Mouse (Mus musculus): ENCODE data around the gene Olfr1350. TPM values are rescaled to one million over a fixed set of nuclear protein-coding genes. Genes with fewer than 3 reads are reported as not detected.
"Not testable (repeated sequence)": the region's sequence is repeated elsewhere in the genome, so short reads cannot be mapped to it uniquely, and the experiment has no call there.

Gene Olfr1350
- not detected in 2 replicates for polyA plus RNA-seq (2016; fragmentation: Nextera tagmentation; extraction: Ambion mirVana)

GRCm38 (mm10) chr7:6564541-6564940, at the start of gene Olfr1350:
Olfr1350 (plus strand) TSS chr7:6564841.
- H3K4me3 ChIP-seq: no peak within 1 kb of the TSS
- no peak within 1 kb of the TSS for H3K27ac ChIP-seq
- DNase-seq (ENCODE audit: low spot score): no peak
- no peaks in the 10 kb centered on the region for H3K4me1 ChIP-seq
- no peaks in the 10 kb centered on the region for H3K27me3 ChIP-seq (ENCODE audit: insufficient read depth, poor library complexity, severe bottlenecking)
- peaks cover 13% of the 10 kb centered on the region; the same call in 1 of the 2 replicates for H3K9me3 ChIP-seq
- H3K36me3 ChIP-seq: no peaks in the 10 kb centered on the region

GRCm38 (mm10) chr7:6521666-6522065, 43.0 kb upstream of the Olfr1350 start:
- Histone ChIP-seq H3K4me3 (no peak overlapping the region), H3K36me3 (no peaks in the 10 kb centered on the region), H3K27ac (no peak overlapping the region), H3K27me3 (ENCODE audit: insufficient read depth, poor library complexity, severe bottlenecking) (no peaks in the 10 kb centered on the region), H3K4me1 (no peaks in the 10 kb centered on the region), H3K9me3 (peaks cover 15% of the 10 kb centered on the region)
- 30% methylated on average over 1 of the region's 1 CpGs for WGBS
- DNase-seq (ENCODE audit: low spot score): no peak

- WGBS: 75% methylated on average over 5 of the region's 5 CpGs
- Histone ChIP-seq H3K4me1 (no peaks in the 10 kb centered on the region), H3K27me3 (ENCODE audit: insufficient read depth, poor library complexity, severe bottlenecking) (no peaks in the 10 kb centered on the region), H3K4me3 (no peak within 1 kb of the TSS), H3K9me3 (peaks cover 13% of the 10 kb centered on the region; the same call in 1 of the 2 replicates), H3K36me3 (no peaks in the 10 kb centered on the region), H3K27ac (no peak within 1 kb of the TSS)
- DNase-seq (ENCODE audit: low spot score): no peak
Measured at GRCm38 (mm10) chr7:6522850-6523249, 41.8 kb upstream of the Olfr1350 start, which contains the start of gene Olfr1349. Olfr1349 (minus strand) TSS chr7:6522950.

GRCm38 (mm10) chr7:6525001-6525400, 39.6 kb upstream of the Olfr1350 start:
- H3K9me3 ChIP-seq: peaks cover 13% of the 10 kb centered on the region; the same call in 1 of the 2 replicates

GRCm38 (mm10) chr7:6526141-6526540, 38.5 kb upstream of the Olfr1350 start:
- 64% methylated on average over 5 of the region's 5 CpGs for WGBS
- Histone ChIP-seq H3K9me3 (peaks cover 13% of the 10 kb centered on the region; the same call in 1 of the 2 replicates), H3K4me3 (no peak overlapping the region), H3K4me1 (no peaks in the 10 kb centered on the region), H3K27ac (no peak overlapping the region), H3K27me3 (ENCODE audit: insufficient read depth, poor library complexity, severe bottlenecking) (no peaks in the 10 kb centered on the region), H3K36me3 (no peaks in the 10 kb centered on the region)
- no peak for DNase-seq (ENCODE audit: low spot score)

More at GRCm38 (mm10) chr7:6525001-6525400, 39.6 kb upstream of the Olfr1350 start:
- Histone ChIP-seq H3K36me3 (no peaks in the 10 kb centered on the region), H3K4me3 (no peak overlapping the region), H3K27ac (no peak overlapping the region), H3K4me1 (no peaks in the 10 kb centered on the region), H3K27me3 (ENCODE audit: insufficient read depth, poor library complexity, severe bottlenecking) (no peaks in the 10 kb centered on the region)
- no peak for DNase-seq (ENCODE audit: low spot score)
- WGBS: 52% methylated on average over 3 of the region's 3 CpGs

- no peak for DNase-seq (ENCODE audit: low spot score)
- 46% methylated on average over 8 of the region's 8 CpGs for WGBS
Measured at GRCm38 (mm10) chr7:6586096-6586759, 21.6 kb downstream of the Olfr1350 start.

GRCm38 (mm10) chr7:6588766-6589165, 24.1 kb downstream of the Olfr1350 start:
- not testable (repeated sequence) for H3K4me3 ChIP-seq; DNase-seq (ENCODE audit: low spot score); H3K27me3 ChIP-seq (ENCODE audit: insufficient read depth, poor library complexity, severe bottlenecking); H3K9me3 ChIP-seq; H3K27ac ChIP-seq; H3K4me1 ChIP-seq; H3K36me3 ChIP-seq
- 81% methylated on average over 13 of the region's 13 CpGs for WGBS

More at GRCm38 (mm10) chr7:6586096-6586759, 21.6 kb downstream of the Olfr1350 start:
- Histone ChIP-seq H3K4me1 (no peaks in the 10 kb centered on the region), H3K27ac (no peak overlapping the region), H3K27me3 (ENCODE audit: insufficient read depth, poor library complexity, severe bottlenecking) (no peaks in the 10 kb centered on the region), H3K9me3 (no peaks in the 10 kb centered on the region), H3K4me3 (no peak overlapping the region), H3K36me3 (no peaks in the 10 kb centered on the region)

- Histone ChIP-seq H3K4me3 (no peak overlapping the region), H3K36me3 (no peaks in the 10 kb centered on the region), H3K4me1 (no peaks in the 10 kb centered on the region), H3K27me3 (ENCODE audit: insufficient read depth, poor library complexity, severe bottlenecking) (no peaks in the 10 kb centered on the region), H3K9me3 (peaks cover 11% of the 10 kb centered on the region; the same call in 1 of the 2 replicates), H3K27ac (no peak overlapping the region)
- no peak for DNase-seq (ENCODE audit: low spot score)
- WGBS: 82% methylated on average over 9 of the region's 9 CpGs
Measured at GRCm38 (mm10) chr7:6603331-6603730, 38.7 kb downstream of the Olfr1350 start.

Other genes starting within 250 kb of the Olfr1350 start
- gene Zfp583, start 233.6 kb upstream of the Olfr1350 start, polyA plus RNA-seq (2016; fragmentation: Nextera tagmentation; extraction: Ambion mirVana): 4.9 and 5.3 TPM in 2 replicates
- 1.8 and 2.4 TPM in 2 replicates for gene Gm3854, start 221.1 kb upstream of the Olfr1350 start, polyA plus RNA-seq (2016; fragmentation: Nextera tagmentation; extraction: Ambion mirVana)
- gene Zfp78, start 201.6 kb upstream of the Olfr1350 start, polyA plus RNA-seq (2016; fragmentation: Nextera tagmentation; extraction: Ambion mirVana): 0.83 and 1.3 TPM in 2 replicates
- 8.6 and 9.5 TPM in 2 replicates for gene Zfp28, start 181.5 kb upstream of the Olfr1350 start, polyA plus RNA-seq (2016; fragmentation: Nextera tagmentation; extraction: Ambion mirVana)
- gene Smim17, start 166.1 kb upstream of the Olfr1350 start, polyA plus RNA-seq (2016; fragmentation: Nextera tagmentation; extraction: Ambion mirVana): 0.18 and 0.21 TPM in 2 replicates
- not detected in 2 replicates for gene Gm20715, start 154.6 kb upstream of the Olfr1350 start, polyA plus RNA-seq (2016; fragmentation: Nextera tagmentation; extraction: Ambion mirVana)
- not detected in 2 replicates for gene Olfr1344, start 126.2 kb upstream of the Olfr1350 start, polyA plus RNA-seq (2016; fragmentation: Nextera tagmentation; extraction: Ambion mirVana)
- not detected in 2 replicates for gene Olfr1336, start 108.7 kb upstream of the Olfr1350 start, polyA plus RNA-seq (2016; fragmentation: Nextera tagmentation; extraction: Ambion mirVana)
- gene Olfr1346, start 97.7 kb upstream of the Olfr1350 start, polyA plus RNA-seq (2016; fragmentation: Nextera tagmentation; extraction: Ambion mirVana): not detected in 2 replicates
- gene Olfr5, start 77.9 kb upstream of the Olfr1350 start, polyA plus RNA-seq (2016; fragmentation: Nextera tagmentation; extraction: Ambion mirVana): not detected in 2 replicates
- not detected in 2 replicates for gene Olfr1347, start 65.1 kb upstream of the Olfr1350 start, polyA plus RNA-seq (2016; fragmentation: Nextera tagmentation; extraction: Ambion mirVana)
- gene Olfr1348, start 56.1 kb upstream of the Olfr1350 start, polyA plus RNA-seq (2016; fragmentation: Nextera tagmentation; extraction: Ambion mirVana): not detected in 2 replicates
- not detected in 2 replicates for gene Olfr1349, start 41.9 kb upstream of the Olfr1350 start, polyA plus RNA-seq (2016; fragmentation: Nextera tagmentation; extraction: Ambion mirVana)
- gene Zim1, start 131.6 kb downstream of the Olfr1350 start, polyA plus RNA-seq (2016; fragmentation: Nextera tagmentation; extraction: Ambion mirVana): 9.4 and 17.2 TPM in 2 replicates
- gene Peg3, start 165.6 kb downstream of the Olfr1350 start, polyA plus RNA-seq (2016; fragmentation: Nextera tagmentation; extraction: Ambion mirVana): 198 and 307 TPM in 2 replicates
- 11.4 and 20.7 TPM in 2 replicates for gene Usp29, start 165.7 kb downstream of the Olfr1350 start, polyA plus RNA-seq (2016; fragmentation: Nextera tagmentation; extraction: Ambion mirVana)